Mouse (Mus musculus) E14TG2a.4 (cell line): ENCODE data around the gene Gm48552.

Experiments used
- CTCF ChIP-seq: conservative IDR thresholded peaks from 2 replicates; pipeline ENCODE4 v1.5.1; 2014; ENCODE audit warnings: low read length
- NANOG ChIP-seq: IDR thresholded peaks from 2 replicates; pipeline ENCODE4 v1.6.1; 2014; ENCODE audit warnings: borderline replicate concordance, low read length, mixed read lengths
- POU5F1 ChIP-seq: IDR thresholded peaks from 2 replicates; pipeline ENCODE4 v1.6.1; 2014; ENCODE audit warnings: low read length, borderline replicate concordance

DNA sequence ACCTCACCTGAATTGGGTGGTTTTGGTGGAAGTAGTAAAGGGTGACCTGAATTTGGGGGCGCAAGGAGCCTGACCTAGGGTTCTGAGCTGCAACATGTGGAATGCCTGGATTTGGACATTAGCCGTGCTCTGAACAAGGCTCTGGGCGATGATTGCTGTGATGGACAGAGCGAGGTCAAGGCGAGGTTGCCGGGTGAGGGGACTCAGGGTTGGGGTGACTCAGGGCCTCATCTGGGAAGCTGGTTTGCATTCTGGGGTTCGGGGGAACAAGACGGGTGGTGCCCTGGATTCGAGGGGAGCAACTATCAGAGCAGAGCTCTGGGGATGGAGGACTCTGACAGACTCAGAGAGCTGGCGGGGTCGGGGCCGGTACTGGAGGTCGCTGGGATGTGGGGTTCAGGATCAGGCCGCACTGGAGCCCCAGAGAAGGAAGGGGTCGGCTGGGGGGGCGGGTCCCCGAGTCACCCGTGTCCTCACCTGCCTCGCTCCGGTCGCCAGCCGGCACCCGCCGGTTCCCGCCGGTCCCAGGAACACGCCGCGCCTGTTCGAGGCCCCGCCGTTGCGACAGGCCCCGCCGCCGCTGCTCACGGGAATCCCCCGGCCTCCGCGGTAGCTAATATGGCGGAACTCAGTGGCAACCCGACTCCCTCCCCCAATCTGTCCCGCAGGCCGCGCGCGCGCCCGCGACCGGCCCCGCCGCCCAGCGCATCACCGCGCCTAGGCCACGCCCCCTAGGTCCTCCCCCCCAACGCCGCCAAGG lies 10.8 kb upstream of the Gm48552 start, which contains the start of gene Fzr1:
- no peak for TF ChIP-seq CTCF
- no peak for TF ChIP-seq NANOG
- TF ChIP-seq POU5F1: no peak
